Mouse (Mus musculus) heart, embryonic 14.5 days (tissue): ENCODE measurements at regions not wholly inside any gene's neighbourhood (a gene's known extent, or its start where the extent isn't known, plus 50 kb on each side); places are given as distances from the start of the nearest gene placed in this dataset.

Experiments
- ATAC-seq: fragments of 200-750 bp; cut with Nextera tagmentation; 2 replicates; pipeline ENCODE4 v1.8.0; 2017; ENCODE audit warnings: low read depth, moderate TSS enrichment; ENCODE audit not compliant: insufficient number of reproducible peaks, insufficient read depth, low FRiP score
- H3K27ac ChIP-seq, 2 experiments: fragments of 200-500 bp in 1 of 2; fragments of 300-500 bp in 1 of 2; sonication (generic) in 1 of 2; replicated peaks in 1 of 2; 2 replicates each; pipeline ENCODE4 v1.5.1; 2012 to 2014; ENCODE audit warnings: low read depth in 2 of 2, low read length in 2 of 2, control low read depth in 1 of 2, mild to moderate bottlenecking in 1 of 2, mixed read lengths in 1 of 2; ENCODE audit not compliant: control insufficient read depth in 1 of 2, insufficient read depth in 1 of 2
- H3K27me3 ChIP-seq: fragments of 300-500 bp; sonication (generic); 2 replicates; pipeline ENCODE4 v1.6.1; 2014; ENCODE audit warnings: mild to moderate bottlenecking, low read length, control low read depth; ENCODE audit not compliant: control insufficient read depth, insufficient read depth
- H3K36me3 ChIP-seq: fragments of 300-500 bp; sonication (generic); 2 replicates; pipeline ENCODE4 v1.6.1; 2014; ENCODE audit warnings: mild to moderate bottlenecking, control low read depth, low read length, mixed read lengths; ENCODE audit not compliant: control insufficient read depth, insufficient read depth
- H3K4me1 ChIP-seq, 2 experiments: fragments of 200-500 bp in 1 of 2; fragments of 300-500 bp in 1 of 2; sonication (generic) in 1 of 2; 2 replicates each; pipeline ENCODE4 v1.6.1; 2012 to 2014; ENCODE audit warnings: low read length in 2 of 2, control low read depth in 1 of 2, mixed read lengths in 1 of 2; ENCODE audit not compliant: control insufficient read depth in 2 of 2, insufficient read depth in 2 of 2
- H3K4me2 ChIP-seq: fragments of 300-500 bp; sonication (generic); 2 replicates; pipeline ENCODE4 v1.6.1; 2014; ENCODE audit warnings: mild to moderate bottlenecking, low read length
- H3K4me3 ChIP-seq, 2 experiments: fragments of 200-500 bp in 1 of 2; fragments of 300-500 bp in 1 of 2; sonication (generic) in 1 of 2; 2 replicates each; pipeline ENCODE4 v1.5.1; 2012 to 2014; ENCODE audit warnings: low read length in 2 of 2, mild to moderate bottlenecking in 2 of 2, control low read depth in 1 of 2, low read depth in 1 of 2, moderate library complexity in 1 of 2; ENCODE audit not compliant: control insufficient read depth in 1 of 2, insufficient read depth in 1 of 2
- H3K9ac ChIP-seq: fragments of 300-500 bp; sonication (generic); 2 replicates; pipeline ENCODE4 v1.6.1; 2014; ENCODE audit warnings: mild to moderate bottlenecking, low read length
- H3K9me3 ChIP-seq: fragments of 300-500 bp; sonication (generic); 2 replicates; pipeline ENCODE4 v1.6.1; 2016; ENCODE audit warnings: low read length, control low read depth; ENCODE audit not compliant: control insufficient read depth
- WGBS: fragments of 180-500 bp; shearing (Covaris S2); extraction: QIAGEN DNeasy Blood & Tissue Kit; methylation state at CpG from one replicate; pipeline ENCODE4 v1.1.7; 2014; 5-methylcytosine and 5-hydroxymethylcytosine counted together

DNA sequence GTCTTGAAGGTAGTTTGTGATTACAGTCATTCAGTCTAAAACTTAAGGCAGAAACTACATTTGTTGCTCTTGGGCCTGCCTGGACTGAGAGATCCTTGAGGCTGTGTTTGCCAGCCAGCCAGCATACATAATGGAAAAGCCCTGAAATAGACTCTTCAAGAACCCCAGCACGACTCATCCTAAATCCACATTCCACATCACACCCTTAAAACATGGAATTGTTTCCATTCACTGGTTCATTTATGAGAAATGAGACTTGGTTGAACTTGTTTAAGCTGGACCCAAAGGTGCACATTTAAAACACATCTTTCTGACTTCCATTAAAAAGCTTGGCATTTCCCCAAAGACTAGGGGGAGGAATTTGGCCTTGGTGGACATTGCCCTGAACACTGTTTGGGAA lies 407.4 kb upstream of the Gria1 start:
- Histone ChIP-seq H3K9me3 (no peaks in the 10 kb centered on the region), H3K36me3 (no peaks in the 10 kb centered on the region), H3K4me1 (no peaks in the 10 kb centered on the region), H3K27me3 (no peaks in the 10 kb centered on the region), H3K27ac (no peak overlapping the region), H3K4me3 (no peak overlapping the region), H3K9ac (no peak overlapping the region), H3K4me2 (no peak overlapping the region)
- ATAC-seq, result no peak
- WGBS, result 68% methylated on average over 1 of the region's 1 CpGs

DNA sequence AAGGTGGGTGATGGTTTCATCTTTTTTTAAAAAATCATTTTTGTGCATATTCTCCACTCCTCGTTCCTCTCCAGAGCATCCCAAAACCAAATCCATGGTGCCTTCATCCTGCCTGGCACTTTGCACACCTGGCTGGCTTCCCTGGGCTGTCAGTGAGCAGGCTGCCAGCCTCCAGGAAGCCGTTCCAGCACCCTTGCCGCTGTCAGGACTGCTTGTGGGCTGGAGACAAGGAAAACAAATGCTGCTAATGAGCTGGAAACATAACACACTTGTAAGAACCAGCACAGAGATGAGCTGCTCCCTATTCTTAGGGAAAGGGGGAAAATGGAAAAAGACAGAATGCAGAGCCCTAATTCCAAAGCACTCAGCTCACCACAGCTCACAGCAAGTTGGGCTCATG lies 383.5 kb upstream of the Gria1 start:
- ATAC-seq, result no peak
- no peaks in the 10 kb centered on the region for H3K27me3 ChIP-seq
- H3K27ac ChIP-seq, result no peak overlapping the region
- H3K4me1 ChIP-seq, result peaks cover 0 to 3% of the 10 kb centered on the region in 2 experiments; a peak in 1 of 4 replicates
- H3K36me3 ChIP-seq, result no peaks in the 10 kb centered on the region
- no peaks in the 10 kb centered on the region for H3K9me3 ChIP-seq
- no peak overlapping the region for H3K4me3 ChIP-seq
- 56% methylated on average over 3 of the region's 3 CpGs for WGBS
- H3K9ac ChIP-seq, result no peak overlapping the region
- no peak overlapping the region for H3K4me2 ChIP-seq

DNA sequence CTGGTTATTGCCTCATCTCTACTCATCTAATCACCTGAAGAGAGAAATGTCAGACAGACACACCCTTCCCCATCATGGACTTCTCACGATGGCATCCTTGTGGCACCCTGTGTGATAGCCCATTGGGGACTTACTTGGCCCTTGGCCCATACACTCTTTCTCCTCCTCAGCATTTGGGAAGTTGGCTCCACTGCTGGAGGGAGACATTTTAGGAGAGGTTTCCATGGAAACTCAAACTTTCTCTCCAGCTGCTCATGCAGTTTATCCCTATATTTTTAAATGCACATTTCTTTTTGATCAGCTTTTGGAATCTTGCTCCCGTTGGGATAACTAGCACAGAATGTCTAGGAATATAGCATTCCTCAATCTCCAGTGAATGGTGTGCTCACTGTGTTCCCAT lies 377.7 kb upstream of the Gria1 start:
- no peak overlapping the region for H3K4me2 ChIP-seq
- no peak overlapping the region for H3K9ac ChIP-seq
- H3K27me3 ChIP-seq, result no peaks in the 10 kb centered on the region
- H3K9me3 ChIP-seq, result no peaks in the 10 kb centered on the region
- H3K4me1 ChIP-seq, result no peaks in the 10 kb centered on the region
- no peak for ATAC-seq
- no peak overlapping the region for H3K27ac ChIP-seq
- H3K36me3 ChIP-seq, result no peaks in the 10 kb centered on the region
- no peak overlapping the region for H3K4me3 ChIP-seq
- WGBS, result 70% methylated on average over 2 of the region's 2 CpGs

GRCm38 (mm10) chr11:56636606-56637226 lies 374.5 kb upstream of the Gria1 start:
- H3K9ac ChIP-seq, result no peak overlapping the region
- no peaks in the 10 kb centered on the region for H3K9me3 ChIP-seq
- H3K27me3 ChIP-seq, result no peaks in the 10 kb centered on the region
- WGBS, result 71% methylated on average over 8 of the region's 8 CpGs
- H3K36me3 ChIP-seq, result no peaks in the 10 kb centered on the region
- H3K4me3 ChIP-seq, result no peak overlapping the region
- no peak overlapping the region for H3K4me2 ChIP-seq
- ATAC-seq, result no peak
- no peaks in the 10 kb centered on the region for H3K4me1 ChIP-seq
- H3K27ac ChIP-seq, result no peak overlapping the region

DNA sequence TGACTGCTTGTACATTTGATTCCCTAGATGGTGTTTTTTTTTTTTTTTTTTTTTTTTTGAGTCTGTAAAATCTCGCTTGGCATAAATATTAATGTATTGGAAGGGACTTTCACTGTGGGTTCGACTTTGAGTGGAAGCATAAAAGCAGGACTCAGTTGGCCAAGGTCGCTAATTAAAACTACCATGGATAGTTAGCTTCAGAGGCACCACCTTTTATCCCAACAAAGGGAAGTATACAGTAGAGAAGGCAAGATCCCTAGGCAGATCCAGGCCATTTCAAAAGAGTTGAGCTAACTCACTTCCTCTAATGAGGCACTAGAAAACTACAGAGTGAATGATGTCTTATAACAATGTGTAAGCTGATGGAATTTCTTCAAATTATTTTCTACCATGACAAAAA lies 369.5 kb upstream of the Gria1 start:
- H3K27me3 ChIP-seq, result no peaks in the 10 kb centered on the region
- H3K9me3 ChIP-seq, result no peaks in the 10 kb centered on the region
- WGBS, result 85% methylated on average over 3 of the region's 3 CpGs
- no peak overlapping the region for H3K9ac ChIP-seq
- no peak for ATAC-seq
- no peak overlapping the region for H3K27ac ChIP-seq
- no peak overlapping the region for H3K4me3 ChIP-seq
- no peak overlapping the region for H3K4me2 ChIP-seq
- H3K4me1 ChIP-seq, result no peaks in the 10 kb centered on the region
- H3K36me3 ChIP-seq, result no peaks in the 10 kb centered on the region
